Mouse (Mus musculus) liver, embryonic 14.5 days (tissue): ENCODE measurements around the gene Mrpl33.

Source experiments
- CTCF ChIP-seq: IDR thresholded peaks from 2 replicates; pipeline ENCODE4 v1.5.1; 2016; ENCODE audit warnings: antibody characterized with exemption, low read depth, control low read depth
- EP300 ChIP-seq: IDR thresholded peaks from 2 replicates; pipeline ENCODE4 v1.6.1; 2016; ENCODE audit warnings: antibody characterized with exemption, low read depth

GRCm38 (mm10) chr5:31698297-31698726 is 101.6 kb downstream of the Mrpl33 start:
- no peak for TF ChIP-seq EP300
- peak; percentile 11; the same call in 1 of the 2 replicates for TF ChIP-seq CTCF
